Mouse (Mus musculus) C2C12 (cell line): ENCODE results near the gene Srd5a3. TPM values are rescaled to one million over a fixed set of nuclear protein-coding genes. Genes with fewer than 3 reads are reported as not detected.

Experiments used
- H3K27me3 ChIP-seq: one replicate; pipeline ENCODE4 v1.6.1; 2011; ENCODE audit not compliant: control insufficient read depth, insufficient read depth, insufficient read length
- H3K36me3 ChIP-seq: one replicate; pipeline ENCODE4 v1.6.1; 2011; ENCODE audit not compliant: control insufficient read depth, insufficient read depth
- H3K4me3 ChIP-seq: one replicate; pipeline ENCODE4 v1.5.1; 2011; ENCODE audit warnings: mild to moderate bottlenecking, control low read depth; ENCODE audit not compliant: poor library complexity, insufficient read depth, severe bottlenecking
- H3K79me2 ChIP-seq: one replicate; pipeline ENCODE4 v1.6.1; 2011; ENCODE audit not compliant: control insufficient read depth, insufficient read depth
- H3K79me3 ChIP-seq: one replicate; pipeline ENCODE4 v1.6.1; 2011; ENCODE audit warnings: low read depth, control low read depth
- H3ac ChIP-seq: one replicate; pipeline ENCODE3; 2011; ENCODE audit warnings: low read depth; ENCODE audit not compliant: control insufficient read depth, insufficient read length
- CEBPB ChIP-seq: IDR thresholded peaks from one replicate; pipeline ENCODE4 v1.6.1; 2011; ENCODE audit warnings: low read depth, mild to moderate bottlenecking, control low read depth, moderate library complexity
- CTCF ChIP-seq: IDR thresholded peaks from one replicate; pipeline ENCODE4 v1.5.1; 2011; ENCODE audit not compliant: control insufficient read depth, insufficient read depth, insufficient read length
- FOSL1 ChIP-seq: IDR thresholded peaks from one replicate; pipeline ENCODE4 v1.8.0; 2011; ENCODE audit warnings: mild to moderate bottlenecking, low read length; ENCODE audit not compliant: poor library complexity, insufficient read depth, severe bottlenecking
- MAX ChIP-seq: IDR thresholded peaks from one replicate; pipeline ENCODE4 v1.6.1; 2011; ENCODE audit warnings: mild to moderate bottlenecking, control low read depth
- MYOD1 ChIP-seq: IDR thresholded peaks from one replicate; pipeline ENCODE4 v1.6.1; 2011; ENCODE audit warnings: low read depth; ENCODE audit not compliant: control insufficient read depth, insufficient read length
- MYOG ChIP-seq: IDR thresholded peaks from one replicate; pipeline ENCODE4 v1.6.1; 2011; ENCODE audit not compliant: control insufficient read depth, insufficient read length; ENCODE audit errors: extremely low read depth
- USF1 ChIP-seq: IDR thresholded peaks from one replicate; pipeline ENCODE4 v1.6.1; 2011; ENCODE audit warnings: low read depth, mild to moderate bottlenecking, control low read depth, moderate library complexity
- polyA plus RNA-seq: library from polyadenylated mRNA; unstranded; fragments of >200 nt; fragmentation: generic; extraction: Trizol; gene quantifications from one replicate; pipeline ENCODE4 v1.2.1, GENCODE M21; 2012; ENCODE audit warnings: missing spikeins

Srd5a3 gene
- polyA plus RNA-seq, 1 experiment = 20.3 TPM

GRCm38 (mm10) chr5:76184286-76185080 is 44.4 kb downstream of the Srd5a3 start:
- Histone ChIP-seq H3K27me3 (no peaks in the 10 kb centered on the region), H3K36me3 (peaks cover 25% of the 10 kb centered on the region), H3K79me3 (peaks cover 47% of the 10 kb centered on the region), H3ac (peak overlapping the region; percentile 99), H3K4me3 (peak overlapping the region; percentile 64), H3K79me2 (peaks cover 59% of the 10 kb centered on the region)
- TF ChIP-seq CTCF = no peak
- TF ChIP-seq CEBPB = no peak
- no peak for TF ChIP-seq MYOG

- no peak overlapping the region for H3ac ChIP-seq
- no peaks in the 10 kb centered on the region for H3K27me3 ChIP-seq
- H3K79me2 ChIP-seq = peaks cover 93% of the 10 kb centered on the region
- peaks cover 78% of the 10 kb centered on the region for H3K79me3 ChIP-seq
- no peak overlapping the region for H3K4me3 ChIP-seq
- H3K36me3 ChIP-seq = peaks cover 36% of the 10 kb centered on the region
- TF ChIP-seq CTCF (no peak), MYOG (no peak), FOSL1 (no peak), USF1 (no peak)
Measured at GRCm38 (mm10) chr5:76187885-76188284, 47.8 kb downstream of the Srd5a3 start.

GRCm38 (mm10) chr5:76190609-76191008 is 50.5 kb downstream of the Srd5a3 start:
- Histone ChIP-seq H3K4me3 (no peak overlapping the region), H3K79me2 (peaks cover 100% of the 10 kb centered on the region), H3K36me3 (peaks cover 52% of the 10 kb centered on the region)

GRCm38 (mm10) chr5:76193075-76193474 is 53.0 kb downstream of the Srd5a3 start:
- no peak overlapping the region for H3ac ChIP-seq
- no peaks in the 10 kb centered on the region for H3K27me3 ChIP-seq
- H3K4me3 ChIP-seq = no peak overlapping the region
- peaks cover 48% of the 10 kb centered on the region for H3K36me3 ChIP-seq
- H3K79me2 ChIP-seq = peaks cover 96% of the 10 kb centered on the region
- peaks cover 76% of the 10 kb centered on the region for H3K79me3 ChIP-seq
- TF ChIP-seq MYOG = no peak
- no peak for TF ChIP-seq CEBPB
- TF ChIP-seq USF1 = no peak
- no peak for TF ChIP-seq MAX
- no peak for TF ChIP-seq MYOD1
- TF ChIP-seq CTCF = no peak
- TF ChIP-seq FOSL1 = no peak

More at GRCm38 (mm10) chr5:76190609-76191008, 50.5 kb downstream of the Srd5a3 start:
- no peak overlapping the region for H3ac ChIP-seq
- H3K79me3 ChIP-seq = peaks cover 85% of the 10 kb centered on the region
- TF ChIP-seq CEBPB = no peak
- TF ChIP-seq MYOD1 = no peak
- TF ChIP-seq MYOG = no peak
- TF ChIP-seq MAX = no peak
- no peak for TF ChIP-seq FOSL1
- TF ChIP-seq CTCF = no peak
- no peak for TF ChIP-seq USF1
- H3K27me3 ChIP-seq = no peaks in the 10 kb centered on the region

- peaks cover 66% of the 10 kb centered on the region for H3K79me3 ChIP-seq
- peaks cover 42% of the 10 kb centered on the region for H3K36me3 ChIP-seq
- no peak overlapping the region for H3K4me3 ChIP-seq
- TF ChIP-seq MAX (no peak), FOSL1 (no peak), MYOG (no peak), CTCF (no peak), USF1 (no peak), CEBPB (no peak), MYOD1 (no peak)
- no peaks in the 10 kb centered on the region for H3K27me3 ChIP-seq
- H3ac ChIP-seq = no peak overlapping the region
- peaks cover 88% of the 10 kb centered on the region for H3K79me2 ChIP-seq
Measured at GRCm38 (mm10) chr5:76194377-76194945, 54.4 kb downstream of the Srd5a3 start.

- H3K27me3 ChIP-seq = no peaks in the 10 kb centered on the region
- no peak overlapping the region for H3ac ChIP-seq
- peaks cover 68% of the 10 kb centered on the region for H3K36me3 ChIP-seq
- peaks cover 62% of the 10 kb centered on the region for H3K79me2 ChIP-seq
- TF ChIP-seq USF1 (no peak), CTCF (no peak), FOSL1 (no peak)
- peaks cover 27% of the 10 kb centered on the region for H3K79me3 ChIP-seq
- no peak overlapping the region for H3K4me3 ChIP-seq
Measured at GRCm38 (mm10) chr5:76199346-76199745, 59.3 kb downstream of the Srd5a3 start.
